Mouse (Mus musculus): ENCODE measurements around the gene Mpp6. TPM values are rescaled to one million over a fixed set of nuclear protein-coding genes. Genes with fewer than 3 reads are reported as not detected.

The Mpp6 gene
- total RNA-seq, 2 experiments from 2014 or later = 111 to 132 TPM

DNA sequence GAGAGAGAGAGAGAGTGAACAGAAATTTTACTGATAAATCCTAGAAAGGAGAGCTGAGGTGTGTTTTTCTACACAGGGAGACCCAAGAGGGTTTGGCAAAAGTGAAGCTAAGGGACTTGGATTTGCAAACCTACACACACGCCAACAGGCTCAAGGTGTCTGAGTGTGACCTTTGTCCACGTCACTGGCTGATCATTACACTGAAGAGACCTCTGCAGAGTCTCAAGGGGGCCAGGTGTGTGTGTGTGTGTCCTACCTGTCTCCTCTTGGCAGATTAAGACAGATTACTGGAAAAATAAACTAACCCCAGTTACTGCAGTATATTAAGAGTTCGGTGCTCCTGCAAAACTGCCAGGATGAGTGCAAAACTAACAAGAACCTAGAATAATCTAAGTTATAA, 27.6 kb downstream of the Mpp6 start:
- intact Hi-C loops (cut with DNase I) = no loop called here
- no peak for DNase-seq

DNA sequence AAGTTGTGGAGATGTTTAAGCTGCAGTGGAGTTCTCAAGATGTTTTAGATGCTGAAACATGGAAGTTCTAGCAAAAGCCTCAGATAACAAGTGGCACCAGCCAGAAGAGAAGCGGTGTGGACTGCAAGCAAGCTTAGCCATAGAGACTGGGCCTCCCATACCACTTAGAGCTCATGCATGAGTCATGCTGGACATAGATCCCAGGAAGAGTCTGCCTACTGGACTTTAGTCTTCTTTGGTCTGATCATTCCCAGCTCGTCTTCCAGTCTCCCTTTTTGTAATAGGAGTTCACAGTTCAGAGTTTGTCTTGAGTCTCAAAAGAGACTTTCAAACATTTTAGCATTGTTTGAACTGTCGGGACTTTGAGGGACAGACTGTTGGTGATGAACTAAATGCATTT, 29.5 kb downstream of the Mpp6 start:
- intact Hi-C loops (cut with DNase I) = no loop called here

GRCm38 (mm10) chr6:50146158-50146557, 36.1 kb downstream of the Mpp6 start:
- intact Hi-C loops (cut with DNase I) = no loop called here
- DNase-seq = no peak

More for the DNA sequence above, 29.5 kb downstream of the Mpp6 start:
- DNase-seq = no peak

DNA sequence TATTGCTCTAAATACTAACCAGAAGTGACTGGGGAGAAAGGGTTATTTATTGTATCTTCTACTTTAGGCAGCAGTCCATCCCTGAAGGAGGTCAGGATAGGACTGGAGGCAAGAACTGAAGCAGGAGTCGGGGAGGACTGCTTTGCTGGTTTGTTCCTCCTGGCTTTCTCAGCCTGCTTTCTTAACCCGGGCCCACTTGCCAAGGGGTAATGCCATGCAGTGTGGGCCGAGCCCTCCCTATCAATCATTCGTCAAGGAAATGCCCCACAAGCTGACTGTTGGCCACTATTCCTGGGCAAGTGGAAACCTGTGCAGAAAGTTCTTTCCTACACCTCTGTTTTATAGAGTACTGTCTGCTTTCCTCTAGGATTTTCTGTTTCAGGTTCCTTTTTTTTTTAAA, 39.3 kb downstream of the Mpp6 start:
- no peak for DNase-seq
- intact Hi-C loops (cut with DNase I) = no loop called here

DNA sequence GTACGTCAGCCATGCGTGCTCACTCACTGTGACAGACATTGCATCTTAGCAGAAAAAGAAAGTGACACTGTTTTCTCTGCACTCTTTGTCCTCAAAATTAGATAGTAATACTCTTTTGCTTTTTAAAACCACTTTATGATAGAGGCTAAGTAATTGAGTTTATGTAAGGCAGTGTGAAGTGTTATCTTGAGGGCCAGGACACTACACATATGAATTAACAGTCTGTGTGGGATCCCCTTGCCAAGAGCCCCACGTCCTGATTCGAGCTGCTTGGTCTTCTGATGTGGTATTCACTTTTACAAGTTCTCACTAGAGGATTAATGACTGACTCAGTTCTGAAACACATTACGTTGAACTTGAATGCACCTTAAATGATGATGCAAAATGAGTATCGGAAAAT, 49.8 kb downstream of the Mpp6 start:
- no peak for DNase-seq
- intact Hi-C loops (cut with DNase I) = no loop called here

DNA sequence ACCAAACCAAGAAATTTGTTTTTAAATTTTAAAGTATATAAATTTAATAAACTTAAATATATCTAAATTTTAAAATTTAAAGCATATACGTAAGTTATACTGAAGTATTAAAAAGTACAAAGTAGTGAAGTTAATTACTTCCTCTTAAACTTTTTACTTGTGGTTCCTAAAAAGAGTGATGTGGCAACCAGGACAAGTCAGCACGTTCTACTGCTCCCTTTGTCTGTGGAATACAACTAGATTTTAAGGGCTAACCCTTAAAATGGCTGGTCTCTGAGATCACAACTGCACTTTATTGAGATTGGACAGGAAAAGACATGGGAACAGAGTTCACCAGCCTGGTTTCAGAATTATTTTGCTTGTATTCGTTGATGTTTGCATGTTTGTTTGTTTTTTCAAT, 53.0 kb downstream of the Mpp6 start:
- intact Hi-C loops (cut with DNase I) = no loop called here
- DNase-seq = no peak

GRCm38 (mm10) chr6:50168821-50169220, 58.8 kb downstream of the Mpp6 start:
- no peak for DNase-seq
- intact Hi-C loops (cut with DNase I) = no loop called here

GRCm38 (mm10) chr6:50169771-50170170, 59.7 kb downstream of the Mpp6 start:
- no peak for DNase-seq
- intact Hi-C loops (cut with DNase I) = no loop called here

DNA sequence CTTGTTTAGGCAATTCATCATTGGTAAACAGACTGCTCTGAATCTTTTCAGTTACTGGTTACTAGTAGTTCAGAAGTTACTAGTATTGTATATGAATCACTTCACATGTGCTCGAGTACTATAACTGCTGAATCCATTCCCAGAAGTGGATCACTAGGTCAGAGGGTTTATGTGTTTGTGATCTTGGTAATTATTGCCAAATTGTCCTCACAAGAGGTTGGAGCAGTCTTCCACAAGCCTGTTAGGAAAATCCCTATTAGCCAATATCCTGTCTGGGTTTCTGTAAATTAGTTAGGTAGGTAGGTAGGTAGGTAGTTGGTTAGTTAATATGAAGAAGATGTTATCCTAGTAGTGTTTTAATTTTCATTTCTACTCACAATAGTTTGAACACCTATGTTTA, 65.7 kb downstream of the Mpp6 start:
- intact Hi-C loops (cut with DNase I) = no loop called here
- no peak for DNase-seq

DNA sequence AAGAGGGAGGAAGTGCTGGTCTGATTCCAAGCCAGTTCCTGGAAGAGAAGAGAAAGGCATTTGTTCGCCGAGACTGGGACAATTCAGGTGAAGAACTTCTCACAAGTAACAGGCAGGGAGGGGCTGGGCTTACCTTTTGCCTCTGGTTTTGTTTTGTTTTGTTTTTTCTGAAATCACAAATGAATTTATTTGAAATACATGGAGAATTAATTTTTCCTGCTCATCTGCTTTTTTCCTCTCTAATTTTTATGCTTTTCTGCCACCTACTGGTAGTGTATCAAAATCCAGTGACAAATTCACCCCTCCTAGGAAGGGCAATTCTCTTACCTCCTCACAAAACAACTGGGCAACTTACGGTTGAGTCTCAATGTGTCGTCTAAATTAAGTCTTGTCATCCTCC, 70.1 kb downstream of the Mpp6 start:
- no peak for DNase-seq
- intact Hi-C loops (cut with DNase I) = loop anchor here (1.0 kb wide), 1 partner anchor 68 kb away; no protein-coding TSS in a partner anchor

DNA sequence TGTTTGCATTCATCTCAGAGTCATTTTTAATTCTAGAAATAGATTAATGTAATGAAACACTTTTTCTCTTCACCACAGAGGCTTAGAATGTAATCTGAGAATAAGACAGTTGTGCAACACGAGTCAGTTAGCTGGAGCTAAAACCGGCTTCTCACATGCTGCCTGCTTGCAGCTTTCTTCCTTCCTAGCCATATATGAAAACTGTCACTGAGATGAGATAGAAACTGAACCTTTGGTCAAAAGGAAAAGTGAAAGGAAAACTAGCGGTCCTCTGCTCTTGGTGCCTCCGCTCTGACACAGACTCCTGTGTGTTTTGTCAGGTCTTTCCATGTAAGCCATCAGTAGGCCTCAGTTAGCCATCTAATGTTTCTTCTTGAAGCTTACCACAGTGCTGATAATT, 77.9 kb downstream of the Mpp6 start:
- intact Hi-C loops (cut with DNase I) = no loop called here
- no peak for DNase-seq

DNA sequence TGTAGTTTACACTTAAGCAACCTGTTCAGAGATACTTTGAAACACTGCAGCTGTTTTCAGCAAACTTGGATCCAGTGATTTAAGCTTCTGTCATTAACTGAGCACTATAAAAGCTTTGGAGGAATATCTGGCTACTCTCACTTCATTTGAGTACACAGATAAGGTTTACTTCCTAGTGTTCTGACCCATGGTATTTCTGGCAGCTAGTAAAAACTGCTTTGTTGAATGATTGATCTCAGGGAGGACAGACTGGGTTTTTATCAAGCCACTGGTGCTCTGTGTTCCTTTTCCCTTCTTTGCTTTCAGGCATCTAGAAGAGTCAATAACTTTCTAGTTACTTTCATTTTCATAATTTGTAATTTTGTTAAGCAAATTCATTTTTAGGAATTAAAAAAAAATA, 79.3 kb downstream of the Mpp6 start:
- intact Hi-C loops (cut with DNase I) = no loop called here
- DNase-seq = no peak

- intact Hi-C loops (cut with DNase I) = no loop called here
These were observed 81.6 kb downstream of the Mpp6 start for GRCm38 (mm10) chr6:50191605-50192004.

GRCm38 (mm10) chr6:50192169-50192568, 82.1 kb downstream of the Mpp6 start:
- no peak for DNase-seq
- intact Hi-C loops (cut with DNase I) = no loop called here

More at GRCm38 (mm10) chr6:50191605-50192004, 81.6 kb downstream of the Mpp6 start:
- no peak for DNase-seq

DNA sequence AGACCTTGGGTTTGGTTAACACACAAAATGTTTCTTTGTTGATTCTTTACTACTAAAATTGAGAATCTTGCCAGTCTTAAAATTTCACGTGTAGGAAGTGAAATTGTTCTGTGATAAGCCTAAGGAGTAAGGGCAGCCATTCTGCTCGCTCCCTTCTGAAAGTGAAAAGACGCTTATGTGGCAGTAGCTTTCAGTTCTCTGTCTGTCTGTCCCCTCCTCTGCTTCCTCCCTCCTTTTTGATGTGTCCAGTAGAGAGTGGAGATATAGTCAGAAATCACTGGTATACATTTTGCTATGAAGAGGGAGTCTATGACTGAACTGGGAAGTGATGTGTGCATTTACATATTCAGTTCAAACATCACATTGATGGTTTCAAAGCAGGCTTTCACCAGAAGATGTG, 82.8 kb downstream of the Mpp6 start:
- intact Hi-C loops (cut with DNase I) = no loop called here
- DNase-seq = no peak

DNA sequence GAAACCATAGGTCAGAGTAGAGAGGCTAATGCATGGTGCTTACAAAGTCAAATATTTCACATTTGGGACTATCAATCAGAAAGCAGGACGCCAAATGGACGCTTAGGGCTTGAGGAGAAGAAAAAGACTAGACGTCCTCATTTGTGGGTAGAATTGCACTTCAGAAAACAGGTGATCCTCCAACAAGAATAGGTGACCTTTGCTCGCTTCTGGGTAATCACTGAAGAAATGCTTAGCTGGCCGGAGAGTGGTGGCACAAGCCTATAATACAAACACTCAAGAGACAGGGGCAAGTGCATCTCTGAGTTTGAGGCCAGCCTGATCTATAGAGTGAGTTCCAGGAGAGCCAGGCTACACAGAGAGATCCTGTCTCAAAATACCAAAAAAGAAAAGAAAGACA, 83.8 kb downstream of the Mpp6 start:
- intact Hi-C loops (cut with DNase I) = no loop called here
- no peak for DNase-seq

DNA sequence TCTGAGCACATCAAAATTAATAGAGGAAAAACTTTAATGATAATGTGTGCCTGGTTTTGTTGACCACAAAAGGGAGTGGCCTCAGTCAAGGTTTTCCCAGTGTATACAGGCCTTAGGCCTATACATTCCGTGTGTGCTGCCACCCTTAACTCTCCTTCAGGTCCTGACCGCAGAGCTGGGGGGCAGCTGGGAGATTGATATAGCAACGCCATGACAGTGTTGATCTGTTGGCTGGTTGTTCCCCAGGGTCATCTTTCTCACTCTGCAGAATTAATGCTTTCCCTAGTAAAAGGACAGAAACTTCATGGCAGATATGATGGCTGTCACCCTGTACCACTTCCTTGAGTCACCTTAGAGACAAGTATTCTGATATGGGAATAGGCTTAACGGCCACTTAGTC, 94.3 kb downstream of the Mpp6 start:
- DNase-seq = no peak
- intact Hi-C loops (cut with DNase I) = no loop called here

DNA sequence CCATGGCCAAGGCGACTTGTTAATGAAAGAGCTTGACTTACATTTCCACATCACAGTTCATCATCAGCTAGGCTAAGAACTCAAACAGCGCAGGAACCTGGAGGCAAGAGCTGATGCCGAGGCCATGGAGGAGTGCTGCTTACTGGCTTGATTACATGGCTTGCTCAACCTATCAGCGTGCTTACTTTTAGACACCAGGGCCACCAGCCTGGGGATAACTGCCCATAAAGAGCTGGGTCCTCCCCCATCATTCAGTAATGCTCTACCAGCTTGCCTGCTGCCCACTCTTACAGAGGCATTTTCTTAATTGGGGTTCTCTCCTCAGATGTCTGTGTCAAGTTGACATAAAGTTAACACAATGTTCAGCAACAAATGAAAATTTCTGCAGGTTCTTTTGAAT, 95.1 kb downstream of the Mpp6 start:
- intact Hi-C loops (cut with DNase I) = no loop called here
- no peak for DNase-seq

DNA sequence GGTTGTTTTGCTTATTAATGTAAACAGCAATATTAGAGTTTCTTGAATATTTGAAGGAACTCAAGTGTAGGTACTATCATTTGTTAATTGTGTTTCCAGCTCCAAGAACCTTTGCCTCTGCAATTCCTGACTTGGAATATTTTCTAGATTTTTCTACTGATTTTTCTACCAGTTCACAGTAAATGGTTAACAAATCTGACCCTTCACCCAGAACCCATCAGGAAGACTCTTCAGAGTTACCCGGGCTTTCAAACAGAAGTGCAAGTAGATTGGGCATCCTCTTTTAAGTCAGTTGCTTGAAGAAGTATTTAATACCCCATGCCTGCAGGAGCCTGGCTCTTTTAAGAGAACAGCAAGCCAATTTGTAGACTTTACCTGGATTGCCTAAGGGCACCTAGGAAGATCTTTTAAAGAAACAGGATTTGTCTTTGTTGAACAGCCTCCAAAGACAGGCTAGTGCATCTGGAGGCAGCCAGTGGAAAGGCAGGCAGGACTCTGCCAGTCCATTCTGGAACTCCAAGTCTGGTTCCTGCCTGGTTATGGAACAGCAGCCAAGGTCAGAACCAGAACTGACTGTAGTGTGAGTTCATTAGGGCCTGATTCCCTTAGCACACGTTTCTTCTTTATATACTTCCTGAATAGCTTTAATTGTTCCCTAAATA, 104.8 kb downstream of the Mpp6 start:
- DNase-seq = no peak

GRCm38 (mm10) chr6:50215373-50215745, 105.3 kb downstream of the Mpp6 start:
- DNase-seq = no peak
- intact Hi-C loops (cut with DNase I) = no loop called here

More for the DNA sequence above, 104.8 kb downstream of the Mpp6 start:
- intact Hi-C loops (cut with DNase I) = no loop called here

GRCm38 (mm10) chr6:50215986-50216385, 105.9 kb downstream of the Mpp6 start:
- intact Hi-C loops (cut with DNase I) = no loop called here
- no peak for DNase-seq

DNA sequence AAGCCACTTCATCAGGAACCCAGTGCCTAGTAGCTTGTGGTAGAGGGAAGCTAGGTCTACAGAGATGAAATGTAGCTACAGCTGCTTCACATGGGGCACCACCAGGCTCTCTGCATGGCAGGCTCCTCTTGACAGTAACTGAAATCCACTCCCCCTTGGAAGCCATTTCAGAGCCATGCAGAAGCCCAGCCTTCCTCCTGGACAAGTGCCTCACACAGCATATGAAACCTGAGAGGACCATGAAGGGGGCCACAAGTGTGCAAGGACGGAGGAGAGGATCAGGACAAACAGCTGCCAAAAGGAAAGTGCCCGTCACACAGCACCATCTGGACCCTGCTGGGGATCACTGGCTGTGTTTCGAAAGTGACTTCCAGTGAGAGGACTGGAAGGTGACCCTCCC, 108.6 kb downstream of the Mpp6 start:
- DNase-seq = no peak
- intact Hi-C loops (cut with DNase I) = no loop called here

DNA sequence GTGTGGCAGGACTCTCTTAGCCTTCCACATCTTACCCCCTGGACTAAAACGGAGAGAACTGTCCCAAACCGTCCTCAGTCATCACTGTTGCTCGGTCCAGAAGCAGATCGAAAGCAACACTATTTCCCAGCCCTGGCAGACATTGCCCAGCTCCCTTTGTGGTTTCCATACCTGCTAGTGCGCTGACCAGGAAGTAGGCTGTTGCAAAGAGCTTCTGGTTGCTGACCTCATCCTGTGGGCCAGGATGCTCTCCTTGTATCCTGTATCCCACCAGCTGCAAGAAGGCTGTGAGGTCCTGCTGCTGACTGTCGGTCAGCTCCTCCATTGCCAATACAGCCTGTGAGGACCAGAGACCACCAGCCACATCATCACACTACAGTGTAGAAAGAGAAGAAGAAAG, 109.0 kb downstream of the Mpp6 start:
- intact Hi-C loops (cut with DNase I) = no loop called here

More for the DNA sequence above, 109.0 kb downstream of the Mpp6 start:
- no peak for DNase-seq

All from gastrocnemius, postnatal 36 days (tissue).